Mouse (Mus musculus) forebrain, embryonic 14.5 days (tissue): ENCODE measurements at regions not wholly inside any gene's neighbourhood (a gene's known extent, or its start where the extent isn't known, plus 50 kb on each side); places are given as distances from the start of the nearest gene placed in this dataset.
A peak's percentile ranks its signal among the peaks of the same experiment; 100 is the strongest.

Experiments
- ATAC-seq: fragments of 200-750 bp; cut with Nextera tagmentation; 2 replicates; pipeline ENCODE4 v1.8.0; 2017; ENCODE audit warnings: mild to moderate bottlenecking, moderate library complexity
- DNase-seq: peaks from one replicate; pipeline ENCODE4 v3.0.0-alpha.2; 2015; ENCODE audit warnings: low spot score
- H3K27ac ChIP-seq: fragments of 300-500 bp; sonication (generic); 2 replicates; pipeline ENCODE4 v1.5.1; 2014; ENCODE audit warnings: low read depth, mild to moderate bottlenecking, control low read depth, low read length, moderate library complexity
- H3K27me3 ChIP-seq: fragments of 300-500 bp; sonication (generic); replicated peaks from 2 replicates; pipeline ENCODE4 v1.6.1; 2014; ENCODE audit warnings: low read length, control low read depth, mixed read lengths; ENCODE audit not compliant: control insufficient read depth, insufficient read depth
- H3K36me3 ChIP-seq: fragments of 300-500 bp; sonication (generic); 2 replicates; pipeline ENCODE4 v1.6.1; 2014; ENCODE audit warnings: low read length, control low read depth; ENCODE audit not compliant: control insufficient read depth, insufficient read depth
- H3K4me1 ChIP-seq: fragments of 300-500 bp; sonication (generic); 2 replicates; pipeline ENCODE4 v1.6.1; 2014; ENCODE audit warnings: antibody characterized with exemption, low read length, control low read depth; ENCODE audit not compliant: control insufficient read depth, insufficient read depth
- H3K4me2 ChIP-seq: fragments of 300-500 bp; sonication (generic); 2 replicates; pipeline ENCODE4 v1.6.1; 2014; ENCODE audit warnings: mild to moderate bottlenecking, control low read depth, low read length
- H3K4me3 ChIP-seq: fragments of 300-500 bp; sonication (generic); 2 replicates; pipeline ENCODE4 v1.5.1; 2014; ENCODE audit warnings: low read depth, low read length, control low read depth
- H3K9ac ChIP-seq: fragments of 300-500 bp; sonication (generic); 2 replicates; pipeline ENCODE4 v1.6.1; 2014; ENCODE audit warnings: mild to moderate bottlenecking, low read length, control low read depth, moderate library complexity
- H3K9me3 ChIP-seq: fragments of 300-500 bp; sonication (generic); replicated peaks from 2 replicates; pipeline ENCODE4 v1.6.1; 2016; ENCODE audit warnings: low read length, control low read depth, mixed read lengths; ENCODE audit not compliant: control insufficient read depth
- WGBS: fragments of 180-500 bp; shearing (Covaris S2); extraction: QIAGEN DNeasy Blood & Tissue Kit; methylation state at CpG from one replicate; pipeline ENCODE4 v1.1.7; 2014; 5-methylcytosine and 5-hydroxymethylcytosine counted together

- no peak for ATAC-seq
These were observed 134.7 kb upstream of the Smim15 start for GRCm38 (mm10) chr13:107909343-107910067.

GRCm38 (mm10) chr13:107907966-107908365 lies 136.3 kb upstream of the Smim15 start:
- ATAC-seq, result no peak
- WGBS, result 89% methylated on average over 5 of the region's 5 CpGs

More at GRCm38 (mm10) chr13:107909343-107910067, 134.7 kb upstream of the Smim15 start:
- Histone ChIP-seq H3K36me3 (no peaks in the 10 kb centered on the region), H3K4me1 (no peaks in the 10 kb centered on the region), H3K9me3 (no peaks in the 10 kb centered on the region), H3K4me2 (no peak overlapping the region), H3K9ac (no peak overlapping the region), H3K27me3 (no peaks in the 10 kb centered on the region), H3K4me3 (no peak overlapping the region), H3K27ac (no peak overlapping the region)
- 11% methylated on average over 15 of the region's 15 CpGs for WGBS
- DNase-seq, result no peak

GRCm38 (mm10) chr13:107904851-107905250 lies 139.4 kb upstream of the Smim15 start:
- no peaks in the 10 kb centered on the region for H3K27me3 ChIP-seq
- H3K9ac ChIP-seq, result no peak overlapping the region
- no peak overlapping the region for H3K27ac ChIP-seq
- 79% methylated on average over 4 of the region's 4 CpGs for WGBS
- no peaks in the 10 kb centered on the region for H3K36me3 ChIP-seq
- DNase-seq (no peak), ATAC-seq (no peak)
- H3K4me1 ChIP-seq, result no peaks in the 10 kb centered on the region; the same call in 1 of the 2 replicates
- H3K4me2 ChIP-seq, result no peak overlapping the region
- no peaks in the 10 kb centered on the region for H3K9me3 ChIP-seq
- no peak overlapping the region for H3K4me3 ChIP-seq

More at GRCm38 (mm10) chr13:107907966-107908365, 136.3 kb upstream of the Smim15 start:
- Histone ChIP-seq H3K4me1 (no peaks in the 10 kb centered on the region; the same call in 1 of the 2 replicates), H3K4me2 (no peak overlapping the region), H3K27ac (no peak overlapping the region), H3K27me3 (no peaks in the 10 kb centered on the region), H3K9ac (no peak overlapping the region), H3K9me3 (no peaks in the 10 kb centered on the region), H3K36me3 (no peaks in the 10 kb centered on the region), H3K4me3 (no peak overlapping the region)
- DNase-seq, result no peak

GRCm38 (mm10) chr13:107904051-107904740 lies 140.1 kb upstream of the Smim15 start:
- no peaks in the 10 kb centered on the region for H3K9me3 ChIP-seq
- H3K4me2 ChIP-seq, result no peak overlapping the region
- WGBS, result 78% methylated on average over 14 of the region's 14 CpGs
- no peaks in the 10 kb centered on the region for H3K27me3 ChIP-seq
- no peak overlapping the region for H3K27ac ChIP-seq
- no peaks in the 10 kb centered on the region for H3K36me3 ChIP-seq
- no peak overlapping the region for H3K4me3 ChIP-seq
- ATAC-seq (no peak), DNase-seq (no peak)
- H3K4me1 ChIP-seq, result no peaks in the 10 kb centered on the region; the same call in 1 of the 2 replicates
- H3K9ac ChIP-seq, result no peak overlapping the region

GRCm38 (mm10) chr13:107903150-107903959 lies 140.9 kb upstream of the Smim15 start:
- no peaks in the 10 kb centered on the region for H3K27me3 ChIP-seq
- H3K9ac ChIP-seq, result no peak overlapping the region
- H3K4me1 ChIP-seq, result no peaks in the 10 kb centered on the region; the same call in 1 of the 2 replicates
- DNase-seq (no peak), ATAC-seq (peak; percentile 44; the same call in 1 of the 2 replicates)
- H3K4me2 ChIP-seq, result no peak overlapping the region
- 42% methylated on average over 9 of the region's 9 CpGs for WGBS
- H3K9me3 ChIP-seq, result no peaks in the 10 kb centered on the region
- no peak overlapping the region for H3K27ac ChIP-seq
- H3K36me3 ChIP-seq, result no peaks in the 10 kb centered on the region
- no peak overlapping the region for H3K4me3 ChIP-seq

GRCm38 (mm10) chr13:107902800-107903149 lies 141.5 kb upstream of the Smim15 start:
- DNase-seq (no peak), ATAC-seq (no peak)
- no peak overlapping the region for H3K4me2 ChIP-seq
- no peaks in the 10 kb centered on the region for H3K36me3 ChIP-seq
- WGBS, result 76% methylated on average over 5 of the region's 5 CpGs
- H3K27me3 ChIP-seq, result no peaks in the 10 kb centered on the region
- H3K4me1 ChIP-seq, result no peaks in the 10 kb centered on the region; the same call in 1 of the 2 replicates
- H3K9me3 ChIP-seq, result no peaks in the 10 kb centered on the region
- no peak overlapping the region for H3K4me3 ChIP-seq
- no peak overlapping the region for H3K27ac ChIP-seq
- H3K9ac ChIP-seq, result no peak overlapping the region

- no peak for DNase-seq
- ATAC-seq, result no peak; the same call in 1 of the 2 replicates
- no peaks in the 10 kb centered on the region for H3K36me3 ChIP-seq
- H3K9ac ChIP-seq, result no peak overlapping the region
- H3K4me1 ChIP-seq, result no peaks in the 10 kb centered on the region; the same call in 1 of the 2 replicates
- no peak overlapping the region for H3K4me3 ChIP-seq
- H3K27ac ChIP-seq, result no peak overlapping the region
- no peaks in the 10 kb centered on the region for H3K9me3 ChIP-seq
- 49% methylated on average over 8 of the region's 8 CpGs for WGBS
- no peak overlapping the region for H3K4me2 ChIP-seq
- H3K27me3 ChIP-seq, result no peaks in the 10 kb centered on the region
These were observed 144.5 kb upstream of the Smim15 start for GRCm38 (mm10) chr13:107899600-107900229.

- Histone ChIP-seq H3K4me1 (no peaks in the 10 kb centered on the region), H3K4me3 (no peak overlapping the region), H3K9me3 (no peaks in the 10 kb centered on the region), H3K36me3 (no peaks in the 10 kb centered on the region), H3K4me2 (no peak overlapping the region), H3K9ac (no peak overlapping the region), H3K27me3 (no peaks in the 10 kb centered on the region), H3K27ac (no peak overlapping the region)
- WGBS, result 83% methylated on average over 1 of the region's 1 CpGs
- no peak for ATAC-seq
- DNase-seq, result no peak
These were observed 146.6 kb upstream of the Smim15 start for GRCm38 (mm10) chr13:107897646-107898045.
